Mouse (Mus musculus) macrophage (primary cell): ENCODE results near the gene Hdac7. TPM values are rescaled to one million over a fixed set of nuclear protein-coding genes. Genes with fewer than 3 reads are reported as not detected.

Source experiments
- polyA plus RNA-seq: library from polyadenylated mRNA; stranded (reverse); fragments of 250-400 nt; gene quantifications from 3 replicates; pipeline ENCODE4 v1.2.4, GENCODE M21; 2018; ENCODE audit warnings: inconsistent platforms

The Hdac7 gene
- polyA plus RNA-seq, 1 experiment from 2014 or later, result 2.1 TPM

Other genes starting within 250 kb of the Hdac7 start
- 8.9 to 13.3 TPM (median 9.6 TPM) in 3 replicates for gene Rpap3, start 138.7 kb downstream of the Hdac7 start, polyA plus RNA-seq
- gene Endou, start 113.2 kb downstream of the Hdac7 start, polyA plus RNA-seq, result 0.66 to 0.98 TPM in 2 of 3 replicates, not detected in the other
- gene Rapgef3, start 76.5 kb downstream of the Hdac7 start, polyA plus RNA-seq, result 5.0 to 10.9 TPM (median 10.2 TPM) in 3 replicates
- 221 to 258 TPM (median 233 TPM) in 3 replicates for gene Slc48a1, start 66.0 kb downstream of the Hdac7 start, polyA plus RNA-seq
- 0.11 to 0.61 TPM (median 0.16 TPM) in 3 replicates for gene Vdr, start 66.1 kb upstream of the Hdac7 start, polyA plus RNA-seq
- gene Tmem106c, start 119.7 kb upstream of the Hdac7 start, polyA plus RNA-seq, result 43.3 to 54.3 TPM (median 47.9 TPM) in 3 replicates
- not detected in 3 replicates for gene Col2a1, start 160.2 kb upstream of the Hdac7 start, polyA plus RNA-seq
- gene Pfkm, start 248.1 kb upstream of the Hdac7 start, polyA plus RNA-seq, result 4.4 to 6.7 TPM (median 5.4 TPM) in 3 replicates
- 11.1 to 14.4 TPM (median 13.4 TPM) in 3 replicates for gene Senp1, start 249.2 kb upstream of the Hdac7 start, polyA plus RNA-seq